ENCODE assay signal across 8 mouse cellular contexts in the genomic region with DNA sequence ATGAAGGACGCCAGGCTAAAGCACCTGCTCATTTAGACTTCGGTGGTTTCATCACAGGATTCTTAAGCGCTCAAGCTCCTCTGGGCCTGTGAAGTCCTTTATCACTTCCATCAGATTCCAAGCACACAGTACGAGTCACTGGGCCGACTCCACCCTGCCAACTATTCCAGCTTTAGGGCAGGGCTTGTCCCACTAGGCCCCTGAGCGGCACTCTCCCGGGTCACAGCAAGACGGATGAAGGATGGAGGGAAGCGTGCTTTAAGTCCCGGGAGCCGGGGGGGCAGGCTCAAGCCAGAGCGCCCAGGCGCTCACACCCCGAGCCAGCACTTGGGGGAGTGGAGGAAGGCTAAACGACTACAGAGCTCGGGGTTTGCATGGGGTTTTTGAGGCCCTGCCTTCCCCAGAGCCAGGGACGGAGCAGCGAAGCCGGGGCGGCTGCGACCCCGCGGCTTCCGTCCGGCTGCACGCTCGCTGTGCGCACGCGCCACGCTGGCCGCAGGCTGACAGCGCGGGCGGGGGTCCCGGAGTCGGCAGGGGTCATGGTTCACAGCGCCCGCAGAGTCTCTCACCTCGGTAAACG. TPM values are rescaled to one million over a fixed set of nuclear protein-coding genes. Genes with fewer than 3 reads are reported as not detected.
DNase-seq lines count a peak whose midpoint lies in the region; ATAC-seq and TF ChIP-seq lines count a peak whose summit lies in the region.

No protein-coding gene starts in this region.

- peak overlapping the region; percentile 89 for H3K4me3 ChIP-seq in thymus, adult 2 months (ENCODE audit: control insufficient read depth, insufficient read depth, low read length)
- peak overlapping the region; percentile 82 for H3K4me3 ChIP-seq in limb, embryonic 12.5 days (replicated peaks)
- peak overlapping the region; percentile 75 for H3K4me3 ChIP-seq in neural tube, embryonic 12.5 days

- ATAC-seq in granulocyte monocyte progenitor cell, adult 5-6 weeks (replicated peaks; ENCODE audit: poor library complexity, severe bottlenecking): peak; percentile 25
- peak; percentile 78 for ATAC-seq in limb, embryonic 12.5 days (ENCODE audit: insufficient number of reproducible peaks, insufficient read depth, low FRiP score, low TSS enrichment, low read depth)
- peak; percentile 88 for ATAC-seq in neural tube, embryonic 12.5 days (ENCODE audit: low FRiP score, low read depth)

- peak overlapping the region; percentile 25 for H3K27ac ChIP-seq in thymus, adult 2 months (ENCODE audit: control insufficient read depth, insufficient read depth, low read length)
- H3K27ac ChIP-seq in limb, embryonic 12.5 days: peak overlapping the region; percentile 95
- peak overlapping the region; percentile 37; the same call in 1 of the 2 replicates for H3K27ac ChIP-seq in neural tube, embryonic 12.5 days

- no peak; the same call in 1 of the 2 replicates for TF ChIP-seq POLR2A in thymus, adult 2 months (IDR thresholded peaks at IDR 0.05; ENCODE audit: control insufficient read depth, extremely low read depth, insufficient read depth, low read length, poor library complexity)

- no peaks in the 10 kb centered on the region for H3K27me3 ChIP-seq in thymus, adult 2 months (ENCODE audit: control insufficient read depth, insufficient read depth, low read length)
- no peaks in the 10 kb centered on the region for H3K27me3 ChIP-seq in limb, embryonic 12.5 days
- H3K27me3 ChIP-seq in neural tube, embryonic 12.5 days (replicated peaks): no peaks in the 10 kb centered on the region

- DNase-seq in cerebellum, adult 11-12 months: peak; percentile 10
- no peak for DNase-seq in cerebellum, adult 9-11 months
- DNase-seq in thymus, adult 2 months: no peak
- no peak for DNase-seq in thymus, postnatal 0 days (ENCODE audit: low spot score)
- DNase-seq in right cerebral cortex, adult 18-20 months: no peak

- peaks cover 5% of the 10 kb centered on the region for H3K4me1 ChIP-seq in thymus, adult 2 months (replicated peaks; ENCODE audit: control insufficient read depth, insufficient read depth, low read length)
- H3K4me1 ChIP-seq in limb, embryonic 12.5 days (replicated peaks): peaks cover 16% of the 10 kb centered on the region
- H3K4me1 ChIP-seq in neural tube, embryonic 12.5 days: 0 out of 2 replicates have a peak, but pooled peaks cover 7% of the 10 kb centered on the region

- peak overlapping the region; percentile 74 for H3K4me2 ChIP-seq in limb, embryonic 12.5 days
- H3K4me2 ChIP-seq in neural tube, embryonic 12.5 days (replicated peaks): peak overlapping the region; percentile 81

- WGBS in thymus, adult 2 months: under 1% methylated on average over 41 of the region's 41 CpGs
- WGBS in limb, embryonic 12.5 days: under 1% methylated on average over 41 of the region's 41 CpGs
- under 1% methylated on average over 41 of the region's 41 CpGs for WGBS in neural tube, embryonic 12.5 days

- no peak for TF ChIP-seq CTCF in thymus, adult 2 months (IDR thresholded peaks at IDR 0.05; ENCODE audit: borderline replicate concordance, control insufficient read depth, extremely low read depth, insufficient read depth, low read length, poor library complexity)

- no peaks in the 10 kb centered on the region for H3K36me3 ChIP-seq in thymus, adult 2 months (ENCODE audit: control insufficient read depth, insufficient read depth, low read length)
- H3K36me3 ChIP-seq in limb, embryonic 12.5 days: peaks cover 7% of the 10 kb centered on the region
- H3K36me3 ChIP-seq in neural tube, embryonic 12.5 days: no peaks in the 10 kb centered on the region

- H3K9me3 ChIP-seq in limb, embryonic 12.5 days: no peaks in the 10 kb centered on the region
- no peaks in the 10 kb centered on the region for H3K9me3 ChIP-seq in neural tube, embryonic 12.5 days

- H3K9ac ChIP-seq in limb, embryonic 12.5 days (replicated peaks): peak overlapping the region; percentile 87
- peak overlapping the region; percentile 77 for H3K9ac ChIP-seq in neural tube, embryonic 12.5 days

RNA-seq across cellular contexts. Expression of a gene that starts 0.5 kb away (rescaled TPM):
- polyA plus RNA-seq in thymus, adult 2 months (2012; rRNA removed): 11.1 and 11.2 TPM in 2 replicates
- 20.1 and 20.7 TPM in 2 replicates for polyA plus RNA-seq in thymus, postnatal 0 days (2015; fragmentation: Nextera tagmentation; extraction: Ambion mirVana)
- total RNA-seq in granulocyte monocyte progenitor cell, adult 5-6 weeks (2014; fragmentation: Nextera tagmentation): 40.1 and 40.4 TPM in 2 replicates
- 55.3 and 59.9 TPM in 2 replicates for total RNA-seq in granulocyte monocyte progenitor cell, adult 5-6 weeks (2017)
- polyA plus RNA-seq in limb, embryonic 12.5 days (2016; fragmentation: Nextera tagmentation; extraction: Ambion mirVana): 48.3 and 52.8 TPM in 2 replicates
- polyA plus RNA-seq in neural tube, embryonic 12.5 days (2016; fragmentation: Nextera tagmentation; extraction: Ambion mirVana): 23.9 and 26.9 TPM in 2 replicates

RNA-seq across cellular contexts. Expression of a gene that starts 22.8 kb away (rescaled TPM):
- polyA plus RNA-seq in thymus, adult 2 months (2012; rRNA removed): 1.9 and 2.1 TPM in 2 replicates
- polyA plus RNA-seq in thymus, postnatal 0 days (2015; fragmentation: Nextera tagmentation; extraction: Ambion mirVana): 12.3 and 16.2 TPM in 2 replicates
- 2.1 TPM in 1 of 2 replicates, not detected in the other for total RNA-seq in granulocyte monocyte progenitor cell, adult 5-6 weeks (2014; fragmentation: Nextera tagmentation)
- 2.0 and 2.1 TPM in 2 replicates for total RNA-seq in granulocyte monocyte progenitor cell, adult 5-6 weeks (2017)
- polyA plus RNA-seq in limb, embryonic 12.5 days (2016; fragmentation: Nextera tagmentation; extraction: Ambion mirVana): 7.9 and 9.2 TPM in 2 replicates
- 6.2 and 6.7 TPM in 2 replicates for polyA plus RNA-seq in neural tube, embryonic 12.5 days (2016; fragmentation: Nextera tagmentation; extraction: Ambion mirVana)

Comparison
In these comparisons a context has a peak if more than half of its experiments do, and no peak if none do; other contexts are left out.
1. H3K27ac ChIP-seq: peak in every context shown above with its lines; median percentile 95 in limb, embryonic 12.5 days; 37 in neural tube, embryonic 12.5 days; 25 in thymus, adult 2 months.
2. ATAC-seq: peak in every context shown above with its lines; median percentile 88 in neural tube, embryonic 12.5 days; 78 in limb, embryonic 12.5 days; 25 in granulocyte monocyte progenitor cell, adult 5-6 weeks.